Mouse (Mus musculus): ENCODE measurements around the gene Syn3. TPM values are rescaled to one million over a fixed set of nuclear protein-coding genes. Genes with fewer than 3 reads are reported as not detected.

Gene Syn3
- polyA plus RNA-seq, 1 experiment from 2014 or later, result 14.7 TPM

- H3K9me3 ChIP-seq, result no peaks in the 10 kb centered on the region
- WGBS, result 94% methylated on average over 3 of the region's 3 CpGs
- no peak overlapping the region for H3K4me2 ChIP-seq
- H3K4me3 ChIP-seq, result no peak overlapping the region
- H3K36me3 ChIP-seq, result peaks cover 7% of the 10 kb centered on the region
- no peak overlapping the region for H3K9ac ChIP-seq
- no peak for ATAC-seq (ENCODE audit: low read depth)
- peaks cover 10% of the 10 kb centered on the region for H3K4me1 ChIP-seq (replicated peaks)
- no peak overlapping the region for H3K27ac ChIP-seq (replicated peaks)
- no peaks in the 10 kb centered on the region for H3K27me3 ChIP-seq
Observed at GRCm38 (mm10) chr10:86026354-86026753, 472.3 kb downstream of the Syn3 start.

DNA sequence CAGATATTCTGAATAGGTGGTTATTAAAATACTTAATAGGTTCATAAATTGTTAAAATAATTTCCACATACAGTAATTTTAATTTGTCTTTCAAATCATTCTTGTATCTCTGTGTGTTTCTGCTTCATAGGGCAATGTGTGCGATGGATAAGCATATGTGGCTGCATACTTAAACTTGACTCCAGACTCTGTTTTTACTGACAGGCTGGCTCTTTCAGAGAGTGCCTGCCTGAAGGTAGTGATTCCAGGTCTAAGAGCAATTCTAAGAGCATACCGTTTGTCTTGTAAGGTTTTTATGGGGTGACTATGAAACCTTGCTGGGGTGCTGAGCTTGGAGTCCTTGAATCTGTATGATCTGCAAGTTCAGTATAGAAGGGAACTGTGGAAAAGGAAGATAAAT, 472.8 kb downstream of the Syn3 start:
- H3K9ac ChIP-seq, result no peak overlapping the region
- ATAC-seq (ENCODE audit: low read depth), result no peak
- no peaks in the 10 kb centered on the region for H3K27me3 ChIP-seq
- no peak overlapping the region for H3K4me3 ChIP-seq
- H3K4me1 ChIP-seq (replicated peaks), result peaks cover 12% of the 10 kb centered on the region
- H3K4me2 ChIP-seq, result no peak overlapping the region
- 85% methylated on average over 2 of the region's 2 CpGs for WGBS
- no peaks in the 10 kb centered on the region for H3K9me3 ChIP-seq
- no peak overlapping the region for H3K27ac ChIP-seq (replicated peaks)
- peaks cover 7% of the 10 kb centered on the region for H3K36me3 ChIP-seq

GRCm38 (mm10) chr10:86023149-86023548, 475.5 kb downstream of the Syn3 start:
- no peak for ATAC-seq (ENCODE audit: low read depth)
- H3K4me1 ChIP-seq (replicated peaks), result peaks cover 12% of the 10 kb centered on the region
- H3K4me2 ChIP-seq, result peak overlapping the region; percentile 76
- no peaks in the 10 kb centered on the region; the same call in 1 of the 2 replicates for H3K36me3 ChIP-seq
- H3K4me3 ChIP-seq, result peak overlapping the region; percentile 87
- H3K27ac ChIP-seq (replicated peaks), result no peak overlapping the region
- H3K9me3 ChIP-seq, result no peaks in the 10 kb centered on the region
- no peaks in the 10 kb centered on the region for H3K27me3 ChIP-seq
- no peak overlapping the region for H3K9ac ChIP-seq

DNA sequence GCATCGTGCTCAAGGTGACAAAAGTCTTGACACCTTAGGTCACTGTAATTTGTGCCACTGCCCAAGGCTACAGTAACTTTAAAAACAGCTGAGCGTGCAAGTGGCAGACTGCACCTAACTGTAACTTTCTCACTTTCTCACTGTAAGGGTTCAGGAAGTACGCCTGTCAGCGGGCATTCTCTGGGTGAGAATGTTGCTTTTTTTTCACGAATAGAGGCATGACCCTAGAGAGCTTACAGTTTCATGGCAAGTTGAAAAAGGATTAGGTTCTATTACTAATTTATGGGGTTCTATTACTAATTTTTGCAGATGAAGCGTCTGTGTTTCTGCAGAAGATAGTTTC, 476.3 kb downstream of the Syn3 start:
- H3K9me3 ChIP-seq, result no peaks in the 10 kb centered on the region
- peak; percentile 8; the same call in 1 of the 2 replicates for ATAC-seq (ENCODE audit: low read depth)
- peak overlapping the region; percentile 76 for H3K4me2 ChIP-seq
- H3K27me3 ChIP-seq, result no peaks in the 10 kb centered on the region
- H3K27ac ChIP-seq (replicated peaks), result peak overlapping the region; percentile 87; the same call in 1 of the 2 replicates
- no peaks in the 10 kb centered on the region; the same call in 1 of the 2 replicates for H3K36me3 ChIP-seq
- peaks cover 12% of the 10 kb centered on the region for H3K4me1 ChIP-seq (replicated peaks)
- peak overlapping the region; percentile 87 for H3K4me3 ChIP-seq
- peak overlapping the region; percentile 89 for H3K9ac ChIP-seq
- 8% methylated on average over 6 of the region's 6 CpGs for WGBS

- peak within 1 kb of the TSS; percentile 87 for H3K4me3 ChIP-seq
- under 1% methylated on average over 82 of the region's 82 CpGs for WGBS
Observed at GRCm38 (mm10) chr10:86021749-86022473, 476.8 kb downstream of the Syn3 start, which contains the start of gene Fbxo7. Fbxo7 (plus strand) TSS chr10:86021972.

GRCm38 (mm10) chr10:86021408-86021748, 477.3 kb downstream of the Syn3 start:
- Histone ChIP-seq H3K27me3 (no peaks in the 10 kb centered on the region), H3K9ac (peak overlapping the region; percentile 89; the same call in 1 of the 2 replicates), H3K9me3 (no peaks in the 10 kb centered on the region), H3K27ac (replicated peaks) (no peak overlapping the region), H3K4me2 (peak overlapping the region; percentile 76), H3K4me1 (replicated peaks) (peaks cover 12% of the 10 kb centered on the region), H3K4me3 (peak overlapping the region; percentile 87), H3K36me3 (no peaks in the 10 kb centered on the region; the same call in 1 of the 2 replicates)
- no peak for ATAC-seq (ENCODE audit: low read depth)
- 0% methylated on average over 3 of the region's 3 CpGs for WGBS

More at GRCm38 (mm10) chr10:86021749-86022473, 476.8 kb downstream of the Syn3 start, which contains the start of gene Fbxo7:
- peak within 1 kb of the TSS; percentile 76 for H3K4me2 ChIP-seq
- peak within 1 kb of the TSS; percentile 89 for H3K9ac ChIP-seq
- peaks cover 12% of the 10 kb centered on the region for H3K4me1 ChIP-seq (replicated peaks)
- H3K27me3 ChIP-seq, result no peaks in the 10 kb centered on the region
- peak within 1 kb of the TSS; percentile 87 for H3K27ac ChIP-seq (replicated peaks)
- H3K36me3 ChIP-seq, result no peaks in the 10 kb centered on the region; the same call in 1 of the 2 replicates
- H3K9me3 ChIP-seq, result no peaks in the 10 kb centered on the region
- peak; percentile 97 for ATAC-seq (ENCODE audit: low read depth)

GRCm38 (mm10) chr10:86018813-86019212, 479.9 kb downstream of the Syn3 start:
- H3K27ac ChIP-seq (replicated peaks), result no peak overlapping the region
- H3K9ac ChIP-seq, result no peak overlapping the region
- ATAC-seq (ENCODE audit: low read depth), result no peak
- no peak overlapping the region for H3K4me3 ChIP-seq
- H3K27me3 ChIP-seq, result no peaks in the 10 kb centered on the region
- H3K36me3 ChIP-seq, result no peaks in the 10 kb centered on the region
- H3K4me1 ChIP-seq (replicated peaks), result peaks cover 12% of the 10 kb centered on the region
- 42% methylated on average over 5 of the region's 5 CpGs for WGBS
- no peaks in the 10 kb centered on the region for H3K9me3 ChIP-seq
- no peak overlapping the region for H3K4me2 ChIP-seq

DNA sequence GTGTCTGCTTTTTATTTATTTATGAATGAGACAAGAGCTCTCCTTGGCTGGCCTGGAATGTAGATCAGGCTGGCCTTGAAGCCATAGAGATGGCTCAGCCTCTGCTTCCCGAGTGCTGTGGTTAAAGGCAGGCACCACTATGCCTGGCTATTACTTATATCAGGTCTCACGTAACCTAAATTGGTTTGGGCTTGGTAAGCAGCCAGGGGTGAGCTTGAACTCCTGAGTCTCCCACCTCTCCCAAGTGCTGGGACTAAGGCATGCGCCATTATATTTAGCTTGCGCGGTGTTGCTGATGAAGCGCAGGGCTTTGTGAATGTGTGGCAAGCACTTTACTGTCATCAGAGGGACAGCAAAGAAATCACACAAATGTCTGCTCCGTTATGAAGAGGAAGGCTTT, 480.9 kb downstream of the Syn3 start:
- no peak overlapping the region for H3K9ac ChIP-seq
- H3K4me3 ChIP-seq, result no peak overlapping the region
- no peaks in the 10 kb centered on the region for H3K27me3 ChIP-seq
- H3K4me1 ChIP-seq (replicated peaks), result peaks cover 10% of the 10 kb centered on the region
- H3K27ac ChIP-seq (replicated peaks), result no peak overlapping the region
- WGBS, result 92% methylated on average over 7 of the region's 7 CpGs
- ATAC-seq (ENCODE audit: low read depth), result no peak
- H3K9me3 ChIP-seq, result no peaks in the 10 kb centered on the region
- no peak overlapping the region for H3K4me2 ChIP-seq
- no peaks in the 10 kb centered on the region for H3K36me3 ChIP-seq

- no peak for ATAC-seq (ENCODE audit: low read depth)
- Histone ChIP-seq H3K9ac (no peak within 1 kb of the TSS), H3K27ac (replicated peaks) (no peak within 1 kb of the TSS), H3K36me3 (no peaks in the 10 kb centered on the region), H3K4me3 (no peak within 1 kb of the TSS), H3K9me3 (no peaks in the 10 kb centered on the region), H3K4me1 (replicated peaks) (no peaks in the 10 kb centered on the region), H3K4me2 (no peak within 1 kb of the TSS), H3K27me3 (no peaks in the 10 kb centered on the region)
- 91% methylated on average over 2 of the region's 2 CpGs for WGBS
Observed at GRCm38 (mm10) chr10:86011781-86012180, 486.9 kb downstream of the Syn3 start, which contains the start of gene Bpifc. Bpifc (minus strand) TSS chr10:86011895.

- Histone ChIP-seq H3K27me3 (no peaks in the 10 kb centered on the region), H3K4me3 (no peak overlapping the region), H3K36me3 (no peaks in the 10 kb centered on the region), H3K27ac (replicated peaks) (no peak overlapping the region), H3K4me2 (no peak overlapping the region), H3K9ac (no peak overlapping the region), H3K4me1 (replicated peaks) (no peaks in the 10 kb centered on the region), H3K9me3 (no peaks in the 10 kb centered on the region)
- no peak for ATAC-seq (ENCODE audit: low read depth)
- 87% methylated on average over 2 of the region's 2 CpGs for WGBS
Observed at GRCm38 (mm10) chr10:86011172-86011571, 487.5 kb downstream of the Syn3 start.

DNA sequence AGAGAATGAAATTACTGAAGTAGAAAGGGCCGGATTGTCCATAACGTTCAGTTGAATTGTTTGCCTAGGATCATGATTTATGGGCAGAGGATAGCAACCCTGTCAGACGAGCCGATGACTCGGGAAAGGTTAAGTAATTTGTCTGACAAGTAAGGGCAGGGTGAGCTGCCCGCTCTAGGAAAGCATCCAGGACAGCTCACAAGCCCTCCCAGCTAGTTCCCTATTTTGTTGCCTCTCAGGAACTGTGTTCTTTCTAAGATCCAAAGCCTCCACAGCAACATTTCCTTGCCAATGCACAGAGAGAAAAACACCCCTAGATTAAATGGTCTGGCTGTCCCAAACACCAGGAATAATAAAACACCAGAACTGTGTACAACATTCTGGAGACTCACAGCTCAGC, 488.1 kb downstream of the Syn3 start:
- H3K4me3 ChIP-seq, result no peak overlapping the region
- no peak overlapping the region for H3K27ac ChIP-seq (replicated peaks)
- no peaks in the 10 kb centered on the region for H3K27me3 ChIP-seq
- no peak overlapping the region for H3K4me2 ChIP-seq
- H3K36me3 ChIP-seq, result no peaks in the 10 kb centered on the region
- ATAC-seq (ENCODE audit: low read depth), result no peak
- WGBS, result 27% methylated on average over 6 of the region's 6 CpGs
- H3K9ac ChIP-seq, result no peak overlapping the region
- no peaks in the 10 kb centered on the region for H3K4me1 ChIP-seq (replicated peaks)
- no peaks in the 10 kb centered on the region for H3K9me3 ChIP-seq

GRCm38 (mm10) chr10:86009688-86010087, 489.0 kb downstream of the Syn3 start:
- 98% methylated on average over 2 of the region's 2 CpGs for WGBS
- H3K36me3 ChIP-seq, result no peaks in the 10 kb centered on the region
- no peaks in the 10 kb centered on the region for H3K27me3 ChIP-seq
- no peak overlapping the region for H3K27ac ChIP-seq (replicated peaks)
- H3K4me2 ChIP-seq, result no peak overlapping the region
- no peaks in the 10 kb centered on the region for H3K9me3 ChIP-seq
- H3K9ac ChIP-seq, result no peak overlapping the region
- no peak for ATAC-seq (ENCODE audit: low read depth)
- H3K4me3 ChIP-seq, result no peak overlapping the region
- H3K4me1 ChIP-seq (replicated peaks), result no peaks in the 10 kb centered on the region

DNA sequence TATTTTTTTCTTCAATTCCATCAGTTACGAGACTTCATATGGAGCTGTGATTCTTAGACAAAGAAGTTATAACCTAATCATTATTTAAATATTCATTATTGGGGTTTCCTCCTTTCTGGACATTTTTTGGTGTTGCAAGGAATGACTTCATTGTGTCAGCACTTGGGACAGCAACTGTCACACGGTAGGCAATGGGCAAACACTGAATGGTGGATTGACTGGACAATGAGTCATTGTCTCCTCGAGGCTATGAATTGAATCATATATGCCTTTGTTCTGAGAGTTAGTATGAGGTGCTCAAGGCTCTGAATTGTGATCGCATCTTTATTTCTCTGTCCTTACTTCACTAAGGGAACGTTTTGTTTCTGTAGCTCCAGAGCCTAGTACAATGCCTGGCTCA, 492.2 kb downstream of the Syn3 start:
- ATAC-seq (ENCODE audit: low read depth), result no peak
- no peak overlapping the region for H3K4me3 ChIP-seq
- no peak overlapping the region for H3K4me2 ChIP-seq
- H3K4me1 ChIP-seq (replicated peaks), result no peaks in the 10 kb centered on the region
- no peak overlapping the region for H3K9ac ChIP-seq
- no peaks in the 10 kb centered on the region for H3K27me3 ChIP-seq
- H3K27ac ChIP-seq (replicated peaks), result no peak overlapping the region
- no peaks in the 10 kb centered on the region for H3K9me3 ChIP-seq
- H3K36me3 ChIP-seq, result no peaks in the 10 kb centered on the region
- WGBS, result 71% methylated on average over 5 of the region's 5 CpGs

Measured in neural tube, embryonic 13.5 days (tissue).